In the genomic region with DNA sequence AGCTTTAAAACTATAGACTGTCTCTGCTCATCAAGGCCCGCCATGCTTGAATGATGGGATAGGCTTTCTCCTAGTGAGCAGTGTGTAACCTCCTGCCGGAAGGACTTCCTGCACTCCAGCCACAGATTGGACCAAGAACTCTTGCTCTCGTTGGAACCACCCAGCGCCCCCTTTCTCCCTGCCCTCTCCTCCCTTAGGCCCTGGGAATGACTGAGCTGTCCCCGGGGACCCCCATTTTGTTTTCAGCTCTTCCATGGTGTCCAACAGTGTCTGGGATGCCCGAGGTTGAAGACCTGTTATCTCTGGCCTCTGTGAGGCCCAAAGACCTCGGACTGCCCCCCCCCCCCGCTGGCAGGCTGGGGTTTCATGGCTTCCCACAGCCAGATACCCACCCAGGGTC, we compare ENCODE assay signal across 34 mouse cellular contexts. TPM values are rescaled to one million over a fixed set of nuclear protein-coding genes. Genes with fewer than 3 reads are reported as not detected.
"Had no signal": no experiment of that assay in that cellular context is flagged by ENCODE, and none has a peak within 500 bp of the region (broad histone marks: within the 10 kb centered on the region; RNA-seq: fewer than 3 reads in every experiment).

No protein-coding gene starts in this region.

- H3K4me2 ChIP-seq: heart, embryonic 12.5 days; heart, embryonic 13.5 days; heart, embryonic 15.5 days; hindbrain, embryonic 12.5 days; hindbrain, embryonic 13.5 days; hindbrain, embryonic 14.5 days; hindbrain, embryonic 15.5 days; intestine, embryonic 15.5 days; kidney, embryonic 15.5 days had no signal

- H3K36me3 ChIP-seq: heart, embryonic 10.5 days; heart, embryonic 12.5 days; heart, embryonic 13.5 days; heart, embryonic 15.5 days; hindbrain, embryonic 10.5 days; hindbrain, embryonic 12.5 days; hindbrain, embryonic 13.5 days; hindbrain, embryonic 15.5 days; intestine, embryonic 15.5 days; kidney, embryonic 15.5 days had no signal

- H3K4me1 ChIP-seq: heart, embryonic 10.5 days; heart, embryonic 12.5 days; heart, embryonic 13.5 days; heart, embryonic 15.5 days; hindbrain, embryonic 10.5 days; hindbrain, embryonic 12.5 days; hindbrain, embryonic 13.5 days; hindbrain, embryonic 15.5 days; intestine, embryonic 15.5 days; kidney, embryonic 15.5 days had no signal

- H3K4me3 ChIP-seq: heart, embryonic 10.5 days; heart, embryonic 12.5 days; heart, embryonic 13.5 days; heart, embryonic 15.5 days; hindbrain, embryonic 10.5 days; hindbrain, embryonic 12.5 days; hindbrain, embryonic 13.5 days; hindbrain, embryonic 15.5 days; intestine, embryonic 15.5 days; kidney, embryonic 15.5 days; layer of hippocampus, adult 2 months; left cerebral cortex, adult 2 months had no signal

- H3K9ac ChIP-seq: heart, embryonic 12.5 days; heart, embryonic 13.5 days; heart, embryonic 15.5 days; hindbrain, embryonic 12.5 days; hindbrain, embryonic 13.5 days; hindbrain, embryonic 14.5 days; hindbrain, embryonic 15.5 days; intestine, embryonic 15.5 days; kidney, embryonic 15.5 days had no signal

- H3K27ac ChIP-seq: heart, embryonic 10.5 days; heart, embryonic 13.5 days; heart, embryonic 15.5 days; hindbrain, embryonic 10.5 days; hindbrain, embryonic 12.5 days; hindbrain, embryonic 13.5 days; hindbrain, embryonic 14.5 days; hindbrain, embryonic 15.5 days; hindbrain, postnatal 0 days; intestine, embryonic 15.5 days; kidney, embryonic 15.5 days; kidney, postnatal 0 days; layer of hippocampus, adult 2 months; left cerebral cortex, adult 2 months had no signal

- H3K9me3 ChIP-seq: heart, embryonic 10.5 days; heart, embryonic 12.5 days; heart, embryonic 13.5 days; heart, embryonic 15.5 days; hindbrain, embryonic 10.5 days; hindbrain, embryonic 12.5 days; hindbrain, embryonic 13.5 days; hindbrain, embryonic 15.5 days; intestine, embryonic 15.5 days; kidney, embryonic 15.5 days had no signal

- ATAC-seq: hindbrain, embryonic 16.5 days; hindbrain, postnatal 0 days; inflammation-experienced regulatory T-cells, adult 6 months; intestine, postnatal 0 days had no signal

- H3K27me3 ChIP-seq: hindbrain, embryonic 12.5 days; hindbrain, embryonic 15.5 days; intestine, embryonic 15.5 days had no signal

- DNase-seq: heart, postnatal 10 days; heart, postnatal 14 days; heart, postnatal 36 days; heart, postnatal 4 days; kidney, adult 11 months; kidney, adult 18-20 months; kidney, adult 2 months; kidney, adult 8-10 months; kidney, adult 9 months; kidney, postnatal 10 days; kidney, postnatal 14 days; kidney, postnatal 25 days; kidney, postnatal 36 days; kidney, postnatal 4 days; layer of hippocampus, adult 9-11 months; layer of hippocampus, postnatal 36 days had no signal

RNA-seq across cellular contexts. Expression of a gene that starts 26.6 kb away (rescaled TPM):
- polyA plus RNA-seq: inflammation-experienced regulatory T-cells, adult 6 months had no signal
